Mouse (Mus musculus) thymus, postnatal 36 days (tissue): ENCODE results near the gene Ppl.

Source experiments
- DNase-seq, 2 experiments: peaks; one replicate each; pipeline ENCODE4 v3.0.0; 2022; ENCODE audit warnings: mixed read lengths in 2 of 2

Ppl gene

GRCm38 (mm10) chr16:5132401-5132801 is at the start of gene Ppl:
Gene Ppl, minus strand, starts transcription at chr16:5132421.
- peak in 1 of 2 experiments; percentile 19 for DNase-seq

GRCm38 (mm10) chr16:5172636-5173035 is 40.4 kb upstream of the Ppl start:
- DNase-seq: no peak

DNA sequence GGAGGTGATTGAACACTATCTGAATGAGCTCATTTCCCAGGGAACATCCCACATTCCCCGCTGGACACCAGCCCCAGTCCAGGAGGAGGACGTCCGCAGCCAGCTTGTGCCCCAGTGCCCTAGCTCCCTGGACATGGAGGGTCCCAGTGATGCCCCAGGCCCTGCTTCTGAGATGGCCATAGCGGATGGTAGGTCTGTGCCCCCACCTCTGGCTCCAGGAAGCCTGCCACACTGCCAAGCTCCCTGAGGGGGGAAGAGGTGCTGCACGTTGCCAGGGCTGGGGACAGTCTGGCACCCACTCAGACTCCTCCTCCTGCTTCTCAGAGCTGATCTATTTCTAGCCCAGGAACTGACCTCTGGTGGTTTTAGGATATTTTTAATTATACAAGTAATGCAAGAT is 36.6 kb upstream of the Ppl start:
- no peak for DNase-seq

DNA sequence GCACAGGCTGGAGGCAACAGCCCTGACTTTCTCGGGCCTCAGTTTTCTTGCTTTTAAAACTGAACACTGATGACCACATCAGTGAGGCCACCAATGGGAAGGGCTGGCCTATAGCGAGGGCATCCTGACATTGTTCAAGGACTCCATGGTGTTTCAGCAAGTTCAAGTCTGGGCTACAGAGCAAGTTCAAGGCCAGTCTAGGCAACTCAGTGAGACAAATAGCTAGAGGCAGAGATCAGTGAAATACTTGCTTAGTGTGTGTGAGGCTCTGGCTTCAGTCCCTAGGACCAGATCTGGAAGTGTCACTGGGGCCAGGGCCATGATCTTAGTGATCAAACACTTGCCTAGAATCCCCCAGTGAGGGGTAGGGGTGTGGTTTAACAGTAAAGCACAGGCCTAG is 35.8 kb upstream of the Ppl start:
- DNase-seq: no peak

- no peak for DNase-seq
These were observed 32.1 kb upstream of the Ppl start for GRCm38 (mm10) chr16:5164327-5164726.

GRCm38 (mm10) chr16:5159248-5159647 is 27.0 kb upstream of the Ppl start:
- DNase-seq: no peak

DNA sequence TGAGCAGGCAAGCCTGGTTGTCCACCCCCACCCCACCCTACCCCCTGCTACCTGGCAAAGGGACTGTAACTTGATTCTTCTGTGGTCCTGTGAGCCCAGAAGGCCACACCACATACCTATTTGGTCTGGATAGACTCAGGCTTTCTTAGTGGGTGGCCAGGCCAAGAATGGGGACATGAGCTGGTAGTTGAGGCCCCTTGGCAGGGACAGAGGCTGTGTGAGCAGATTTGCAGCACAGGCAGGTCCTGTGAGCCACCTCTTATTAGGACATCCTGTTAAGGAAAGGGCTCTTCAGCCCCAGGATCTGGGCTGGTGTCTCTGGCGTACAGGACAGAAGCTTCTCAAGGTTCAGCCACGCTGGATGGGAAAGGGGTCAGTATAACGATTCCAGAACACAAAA is 24.9 kb upstream of the Ppl start:
- DNase-seq: no peak

GRCm38 (mm10) chr16:5156495-5156894 is 24.3 kb upstream of the Ppl start:
- DNase-seq: no peak

GRCm38 (mm10) chr16:5155014-5155413 is 22.8 kb upstream of the Ppl start:
- no peak for DNase-seq

DNA sequence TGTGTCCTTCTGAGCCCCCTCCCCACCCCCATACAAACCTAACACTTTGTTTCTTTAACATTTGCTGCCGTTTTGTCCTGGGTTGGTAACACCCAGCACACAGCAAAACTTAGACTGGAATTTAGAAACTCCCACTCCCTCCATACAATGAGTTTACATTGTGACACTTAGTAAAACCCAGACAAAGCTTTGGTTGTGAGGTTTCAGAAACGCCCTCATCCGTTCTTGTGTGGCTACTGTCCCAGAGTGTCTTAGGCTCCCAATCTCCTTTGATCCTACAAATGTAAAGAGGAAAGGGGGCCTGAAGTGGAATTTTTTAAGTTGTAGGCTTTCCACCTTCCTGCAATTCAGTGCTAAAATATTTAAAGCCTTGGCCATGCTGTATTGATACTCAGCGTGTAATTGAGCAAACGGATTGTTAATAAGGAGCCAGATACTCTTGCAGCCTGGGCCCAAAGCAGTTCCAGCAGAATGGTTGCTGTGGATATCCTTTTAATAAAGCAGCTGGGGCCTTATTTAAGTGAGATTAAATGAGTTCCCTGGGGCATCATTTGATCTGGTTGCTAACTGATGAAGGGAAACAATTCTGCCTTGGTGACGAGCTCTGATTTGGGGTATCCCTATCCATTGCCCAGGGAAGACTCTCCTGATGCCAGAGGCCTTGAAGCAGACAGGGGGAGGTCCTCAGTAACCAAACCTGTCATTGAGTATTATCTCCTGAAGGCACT is 21.2 kb upstream of the Ppl start:
- DNase-seq: no peak

GRCm38 (mm10) chr16:5150544-5150943 is 18.3 kb upstream of the Ppl start:
- DNase-seq: no peak

- DNase-seq: no peak
These were observed 14.8 kb upstream of the Ppl start, which contains the start of gene Sec14l5 for GRCm38 (mm10) chr16:5147037-5147385. Gene Sec14l5, plus strand, starts transcription at chr16:5147109.

DNA sequence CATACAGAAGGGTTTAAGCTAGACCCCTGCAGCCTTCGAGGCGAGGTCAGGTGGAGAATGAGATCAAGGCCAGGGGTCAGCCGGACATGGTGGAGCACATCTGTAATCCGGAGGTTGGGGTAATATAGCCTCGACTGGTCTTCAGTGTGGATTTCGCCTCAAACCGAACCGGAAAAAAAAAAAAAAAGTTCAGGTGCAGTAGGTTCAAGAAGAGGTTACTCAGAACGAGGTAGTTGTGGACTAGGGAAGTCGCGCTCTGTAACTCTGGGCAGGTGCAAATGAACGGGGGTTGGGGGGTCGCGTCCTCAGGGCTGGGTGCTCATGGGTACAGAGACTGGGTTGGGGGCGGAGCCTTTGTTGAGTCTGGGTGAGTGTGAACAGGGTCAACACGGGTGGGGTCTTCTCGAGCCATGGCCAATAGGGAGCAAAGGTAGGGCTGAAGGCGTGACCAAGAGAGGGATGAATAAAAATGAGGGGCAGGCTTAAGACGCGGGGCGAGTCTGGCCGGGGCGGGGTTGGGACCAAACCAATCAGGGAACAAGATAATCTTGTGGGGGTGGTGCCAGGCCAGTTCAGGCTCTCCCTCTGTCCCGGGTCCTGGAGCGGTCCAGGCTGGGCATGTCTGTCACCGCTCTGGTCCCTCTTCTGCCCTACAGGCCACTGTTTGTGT is 14.3 kb upstream of the Ppl start:
- peak in 1 of 2 experiments; percentile 19 for DNase-seq

GRCm38 (mm10) chr16:5145570-5145969 is 13.3 kb upstream of the Ppl start:
- peak; percentile 11 to 40 for DNase-seq

DNA sequence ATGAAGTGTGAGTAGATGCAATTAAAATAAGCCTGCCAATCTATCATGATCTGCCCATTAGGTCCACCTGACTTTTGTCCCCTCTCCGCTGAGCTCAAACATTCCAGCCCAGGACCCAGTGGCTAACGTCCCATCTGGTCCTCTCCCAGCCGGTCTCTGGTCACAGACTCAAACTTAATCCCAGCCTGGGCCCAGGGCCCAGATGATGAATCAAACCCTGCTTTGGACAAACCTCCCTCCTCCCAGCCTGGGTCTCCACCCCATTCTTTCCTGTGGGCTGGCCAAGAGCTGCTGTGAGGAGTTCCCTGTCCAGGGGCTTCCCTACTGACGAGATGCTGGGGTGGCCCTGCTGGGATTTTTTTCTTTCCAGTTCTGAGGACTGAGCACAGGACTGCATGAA is 7.5 kb upstream of the Ppl start:
- no peak for DNase-seq

- DNase-seq: no peak
These were observed 4.9 kb upstream of the Ppl start for GRCm38 (mm10) chr16:5137006-5137540.

DNA sequence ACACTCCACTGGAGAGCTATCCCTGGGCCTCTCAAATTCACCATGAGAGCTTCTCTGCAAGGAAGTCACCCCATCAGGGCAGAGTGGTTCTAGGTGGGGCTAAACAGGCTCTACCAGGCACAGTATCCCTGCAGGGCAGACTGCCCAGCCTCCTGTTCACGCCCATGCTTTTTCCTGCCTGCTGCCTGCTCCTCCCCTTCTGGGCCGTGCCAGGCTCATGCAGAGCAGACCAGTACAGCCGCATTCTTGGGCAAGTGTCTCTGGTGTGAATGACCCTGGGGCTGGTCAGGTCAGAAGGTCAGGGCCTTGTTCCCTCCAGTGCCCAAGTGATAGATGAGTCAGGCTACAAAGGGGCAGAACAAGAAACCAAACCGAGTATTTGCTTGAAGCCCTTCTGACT is 4.3 kb upstream of the Ppl start:
- DNase-seq: no peak

DNA sequence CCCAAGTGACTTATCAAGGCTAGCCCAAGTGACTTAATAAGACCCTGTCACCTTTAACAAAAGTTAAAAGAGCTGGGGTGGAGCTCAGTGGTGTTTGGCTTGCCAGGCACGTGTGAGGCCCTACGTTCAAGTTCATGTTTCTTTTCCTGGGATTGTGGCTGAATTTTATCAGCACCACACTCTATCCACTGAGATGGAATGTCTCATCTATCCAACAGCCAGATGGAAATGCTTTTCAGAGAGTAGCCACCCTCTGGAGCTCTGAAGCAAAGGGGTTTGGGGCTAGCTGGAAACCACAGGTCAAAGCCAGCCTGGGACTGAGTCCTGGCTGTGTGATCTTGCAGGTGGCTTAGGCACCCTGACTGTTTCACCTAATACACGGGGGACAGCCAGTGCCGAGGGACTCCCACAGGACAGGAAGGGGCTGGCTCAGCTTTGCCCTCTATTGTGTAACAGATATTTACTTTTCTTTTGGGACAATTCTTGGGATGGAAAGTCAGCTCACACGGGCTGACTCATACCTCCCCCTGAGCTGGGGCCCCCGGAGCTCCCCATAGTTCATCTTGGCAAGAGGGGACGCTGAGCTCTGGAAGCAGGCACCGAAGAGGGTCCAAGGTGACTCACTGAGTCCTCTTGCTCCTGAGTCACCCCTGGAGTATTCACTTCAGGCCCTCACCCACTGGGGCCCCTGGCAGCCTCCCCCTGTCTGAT is 3.5 kb upstream of the Ppl start:
- no peak for DNase-seq

DNA sequence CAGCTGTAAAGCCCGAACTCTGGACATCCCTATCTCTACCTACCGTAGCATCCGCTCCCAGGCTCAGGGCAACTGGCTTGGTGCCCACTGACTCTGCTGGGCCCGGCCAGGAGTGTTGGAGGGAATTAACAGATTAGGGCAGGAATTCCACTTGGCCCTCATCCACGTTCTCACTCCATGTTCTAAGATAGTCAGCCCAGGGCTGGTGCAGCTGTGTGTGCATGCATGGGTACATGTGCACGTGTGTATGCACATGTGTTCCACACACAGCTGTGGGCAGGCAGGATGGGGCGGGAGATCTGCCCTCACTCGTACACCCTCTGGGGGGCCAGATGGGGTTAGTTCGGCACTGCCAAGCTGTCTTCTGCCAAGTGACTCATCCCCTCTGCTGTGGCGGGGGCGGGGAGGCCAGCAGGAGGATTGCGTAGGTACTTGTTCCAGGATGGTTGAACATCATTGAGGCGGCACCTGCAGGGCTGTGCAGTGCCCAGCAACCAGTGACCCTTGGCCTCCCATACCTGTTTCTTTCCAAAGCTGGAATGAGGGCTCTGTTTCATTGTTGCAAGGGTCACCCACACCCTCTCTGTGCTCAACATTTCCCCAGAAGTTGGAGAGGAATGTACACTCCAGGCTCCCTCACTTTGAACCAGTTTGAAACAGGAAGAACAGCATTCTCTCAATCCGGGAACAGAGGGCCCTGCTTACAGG is 2.6 kb upstream of the Ppl start:
- DNase-seq: no peak

- DNase-seq: no peak
These were observed 834 bp downstream of the Ppl start for GRCm38 (mm10) chr16:5131251-5131922.

DNA sequence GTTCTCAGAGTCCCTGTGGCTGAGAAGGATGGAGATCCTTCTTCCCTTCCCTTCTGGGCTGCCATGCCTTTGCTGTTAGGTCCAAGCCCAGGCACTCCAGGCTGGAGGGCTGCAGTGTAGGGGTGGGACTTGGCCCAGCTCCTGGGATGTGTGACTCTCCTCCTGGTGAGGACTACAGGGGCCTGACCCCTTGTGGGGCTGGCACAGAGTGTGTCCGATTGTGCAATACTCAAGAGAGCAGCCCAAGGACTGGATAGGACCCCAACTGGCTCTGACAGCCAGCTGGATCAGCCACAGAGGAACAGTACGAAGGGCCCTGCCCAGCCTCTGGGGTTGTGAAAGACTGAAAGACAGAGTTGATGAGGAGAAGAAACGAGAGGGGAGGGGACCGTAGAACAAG is 1.5 kb downstream of the Ppl start:
- DNase-seq: no peak

DNA sequence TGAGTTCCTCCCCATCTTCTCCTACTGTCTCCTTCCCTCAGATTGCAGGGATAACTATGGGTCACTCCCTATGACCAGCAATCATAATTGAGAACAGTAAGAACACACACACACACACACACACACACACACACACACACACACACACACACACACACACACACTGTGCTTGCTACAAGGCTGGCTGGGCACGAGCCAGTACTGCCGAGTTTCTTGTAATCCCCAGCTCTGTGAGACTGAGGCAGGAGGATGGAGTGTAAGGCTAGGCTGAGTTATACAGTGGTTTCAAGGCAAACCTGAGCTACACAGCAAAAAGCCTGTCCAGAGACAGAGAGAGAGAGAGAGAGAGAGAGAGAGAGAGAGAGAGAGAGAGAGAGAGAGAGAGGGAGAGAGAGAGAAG is 2.0 kb downstream of the Ppl start:
- DNase-seq: no peak

- no peak for DNase-seq
These were observed 8.7 kb downstream of the Ppl start for GRCm38 (mm10) chr16:5123476-5123875.
